Mouse (Mus musculus) midbrain, embryonic 11.5 days (tissue): ENCODE results near the gene Gm49721. TPM values are rescaled to one million over a fixed set of nuclear protein-coding genes. Genes with fewer than 3 reads are reported as not detected.
A peak's percentile ranks its signal among the peaks of the same experiment; 100 is the strongest.
"Not testable (repeated sequence)": the region's sequence is repeated elsewhere in the genome, so short reads cannot be mapped to it uniquely, and the experiment has no call there.

Experiments
- ATAC-seq: fragments of 200-750 bp; cut with Nextera tagmentation; 2 replicates; pipeline ENCODE4 v1.8.0; 2017; ENCODE audit warnings: moderate TSS enrichment, moderate library complexity; ENCODE audit not compliant: low FRiP score
- DNase-seq: peaks from one replicate; pipeline ENCODE4 v3.0.0; 2015; ENCODE audit warnings: low spot score; ENCODE audit errors: missing footprints
- H3K27ac ChIP-seq: fragments of 300-500 bp; sonication (generic); 2 replicates; pipeline ENCODE4 v1.5.1; 2014; ENCODE audit warnings: low read depth, low read length
- H3K27me3 ChIP-seq: fragments of 300-500 bp; sonication (generic); 2 replicates; pipeline ENCODE4 v1.6.1; 2014; ENCODE audit warnings: mild to moderate bottlenecking, low read length, moderate library complexity, mixed read lengths; ENCODE audit not compliant: control insufficient read depth, insufficient read depth
- H3K36me3 ChIP-seq: fragments of 300-500 bp; sonication (generic); 2 replicates; pipeline ENCODE4 v1.6.1; 2014; ENCODE audit warnings: mild to moderate bottlenecking, low read length, moderate library complexity, mixed read lengths; ENCODE audit not compliant: control insufficient read depth, insufficient read depth
- H3K4me1 ChIP-seq: fragments of 300-500 bp; sonication (generic); 2 replicates; pipeline ENCODE4 v1.6.1; 2014; ENCODE audit warnings: low read length; ENCODE audit not compliant: control insufficient read depth, insufficient read depth
- H3K4me2 ChIP-seq: fragments of 300-500 bp; sonication (generic); 2 replicates; pipeline ENCODE4 v1.6.1; 2014; ENCODE audit warnings: mild to moderate bottlenecking, moderate library complexity
- H3K4me3 ChIP-seq: fragments of 300-500 bp; sonication (generic); 2 replicates; pipeline ENCODE4 v1.5.1; 2014; ENCODE audit warnings: low read depth, low read length
- H3K9ac ChIP-seq: fragments of 300-500 bp; sonication (generic); 2 replicates; pipeline ENCODE4 v1.6.1; 2014; ENCODE audit warnings: low read length
- H3K9me3 ChIP-seq: fragments of 300-500 bp; sonication (generic); 2 replicates; pipeline ENCODE4 v1.6.1; 2016; ENCODE audit warnings: low read length; ENCODE audit not compliant: control insufficient read depth
- WGBS: fragments of 180-500 bp; shearing (Covaris S2); extraction: QIAGEN DNeasy Blood & Tissue Kit; methylation state at CpG from one replicate; pipeline ENCODE4 v1.1.7; 2014; 5-methylcytosine and 5-hydroxymethylcytosine counted together
- polyA plus RNA-seq: library from polyadenylated mRNA; unstranded; fragments of >200 nt; fragmentation: Nextera tagmentation; extraction: Ambion mirVana; gene quantifications from 2 replicates; pipeline ENCODE4 v1.2.1, GENCODE M21; 2014

Gene Gm49721
- polyA plus RNA-seq, 1 experiment from 2014 or later = 0.15 TPM

DNA sequence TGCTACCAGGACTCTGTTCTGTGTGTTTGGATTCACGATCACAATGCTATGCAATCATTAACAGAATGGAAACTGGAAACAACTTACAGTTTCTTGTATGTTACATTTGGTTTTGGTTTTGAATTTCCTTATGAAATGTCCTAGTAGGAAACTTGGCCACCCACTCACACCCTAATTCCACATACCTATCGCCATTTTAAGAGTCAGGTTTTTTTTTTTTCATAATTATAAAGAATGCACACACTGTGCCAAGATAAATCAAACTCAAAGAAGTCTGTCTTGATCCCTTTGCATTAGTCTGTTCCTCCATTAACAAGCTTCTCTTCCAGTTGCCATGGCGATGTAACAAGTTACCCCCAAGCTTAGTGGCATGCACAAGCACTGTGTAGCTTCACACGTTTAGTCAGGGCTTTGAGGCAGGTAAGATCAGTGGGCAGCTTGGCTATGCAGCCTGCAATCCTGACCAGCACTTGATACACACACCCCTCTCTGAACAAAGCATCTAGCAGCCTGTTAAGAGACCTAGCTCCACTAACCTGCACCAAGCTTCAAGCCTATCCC is 5.8 kb upstream of the Gm49721 start:
- not testable (repeated sequence) for H3K27ac ChIP-seq, H3K36me3 ChIP-seq, H3K27me3 ChIP-seq, H3K4me1 ChIP-seq, H3K4me2 ChIP-seq, H3K4me3 ChIP-seq, H3K9me3 ChIP-seq, ATAC-seq, DNase-seq, H3K9ac ChIP-seq
- WGBS = 69% methylated on average over 4 of the region's 4 CpGs

GRCm38 (mm10) chr17:6974985-6975384 is 3.7 kb upstream of the Gm49721 start:
- H3K36me3 ChIP-seq, H3K27ac ChIP-seq, H3K4me2 ChIP-seq, ATAC-seq, H3K9me3 ChIP-seq, H3K9ac ChIP-seq, H3K4me3 ChIP-seq, DNase-seq, H3K4me1 ChIP-seq, H3K27me3 ChIP-seq: not testable (repeated sequence)
- 53% methylated on average over 2 of the region's 3 CpGs for WGBS

DNA sequence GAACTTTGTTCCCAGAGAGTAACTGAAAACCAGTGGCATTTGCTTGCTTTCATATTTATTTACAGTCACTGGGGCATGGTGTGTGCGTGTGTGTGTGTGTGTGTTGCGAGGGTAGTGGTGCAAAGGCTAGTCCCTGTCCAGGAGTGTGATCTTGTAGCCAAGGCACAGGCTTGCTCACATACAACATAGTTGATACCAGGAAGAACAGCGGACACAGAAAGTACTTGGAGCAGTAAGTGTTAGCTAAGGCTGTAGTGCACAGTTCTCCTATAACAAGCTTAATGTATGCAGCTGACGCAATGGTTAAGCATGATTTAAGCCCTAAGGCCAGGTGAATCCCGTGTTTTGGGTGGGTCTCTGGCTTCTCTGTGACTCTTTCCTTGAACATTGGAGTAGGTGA is 676 bp downstream of the Gm49721 start:
- Histone ChIP-seq H3K4me3 (peak overlapping the region; percentile 43), H3K4me2 (peak overlapping the region; percentile 45), H3K9ac (peak overlapping the region; percentile 69; the same call in 1 of the 2 replicates)
- ATAC-seq (peak; percentile 12; the same call in 1 of the 2 replicates), DNase-seq (peak; percentile 86)
- WGBS = 33% methylated on average over 4 of the region's 5 CpGs
- not testable (repeated sequence) for H3K27me3 ChIP-seq, H3K36me3 ChIP-seq, H3K27ac ChIP-seq, H3K4me1 ChIP-seq, H3K9me3 ChIP-seq

DNA sequence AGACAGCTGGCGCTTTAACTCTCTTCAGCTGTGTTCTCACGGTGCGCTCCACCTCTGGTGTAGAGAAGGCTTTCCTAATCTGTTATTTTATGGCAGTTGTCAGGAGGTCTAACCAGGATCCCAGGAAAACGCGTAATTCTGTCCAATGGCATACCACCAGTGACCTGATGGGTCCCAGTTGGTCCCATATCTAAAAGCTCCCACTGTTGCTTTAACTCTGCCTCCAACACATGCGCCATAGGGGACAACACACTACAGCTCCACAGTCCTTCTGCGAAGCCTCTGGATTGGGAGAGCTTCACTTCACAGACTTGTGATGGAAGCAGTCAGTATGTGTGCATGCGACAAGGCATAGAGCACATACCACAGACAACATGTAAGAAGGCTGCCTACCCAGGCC is 1.4 kb downstream of the Gm49721 start:
- not testable (repeated sequence) for ATAC-seq, H3K4me3 ChIP-seq, H3K36me3 ChIP-seq, H3K27me3 ChIP-seq, H3K4me1 ChIP-seq, H3K27ac ChIP-seq, H3K9ac ChIP-seq, H3K9me3 ChIP-seq, H3K4me2 ChIP-seq
- WGBS = 88% methylated on average over 5 of the region's 8 CpGs
- peak; percentile 70 for DNase-seq

GRCm38 (mm10) chr17:6986118-6986517 is 7.4 kb downstream of the Gm49721 start:
- not testable (repeated sequence) for H3K36me3 ChIP-seq, DNase-seq, H3K9me3 ChIP-seq, H3K4me3 ChIP-seq, H3K27me3 ChIP-seq, H3K9ac ChIP-seq, ATAC-seq, H3K4me1 ChIP-seq, H3K27ac ChIP-seq, H3K4me2 ChIP-seq
- WGBS = 92% methylated on average over 1 of the region's 1 CpGs

GRCm38 (mm10) chr17:6995504-6995903 is 16.8 kb downstream of the Gm49721 start:
- not testable (repeated sequence) for H3K36me3 ChIP-seq, H3K27me3 ChIP-seq, H3K4me2 ChIP-seq, DNase-seq, H3K4me1 ChIP-seq, H3K27ac ChIP-seq, ATAC-seq, H3K9ac ChIP-seq, H3K4me3 ChIP-seq, H3K9me3 ChIP-seq
- WGBS = no CpG with 5 or more reads among the region's 6 CpGs

- H3K27me3 ChIP-seq, H3K36me3 ChIP-seq, H3K27ac ChIP-seq, ATAC-seq, H3K4me1 ChIP-seq, H3K4me2 ChIP-seq, H3K9me3 ChIP-seq, H3K9ac ChIP-seq, H3K4me3 ChIP-seq: not testable (repeated sequence)
- peak; percentile 77 for DNase-seq
- 88% methylated on average over 8 of the region's 8 CpGs for WGBS
Measured at GRCm38 (mm10) chr17:6996826-6997225, 18.1 kb downstream of the Gm49721 start.

DNA sequence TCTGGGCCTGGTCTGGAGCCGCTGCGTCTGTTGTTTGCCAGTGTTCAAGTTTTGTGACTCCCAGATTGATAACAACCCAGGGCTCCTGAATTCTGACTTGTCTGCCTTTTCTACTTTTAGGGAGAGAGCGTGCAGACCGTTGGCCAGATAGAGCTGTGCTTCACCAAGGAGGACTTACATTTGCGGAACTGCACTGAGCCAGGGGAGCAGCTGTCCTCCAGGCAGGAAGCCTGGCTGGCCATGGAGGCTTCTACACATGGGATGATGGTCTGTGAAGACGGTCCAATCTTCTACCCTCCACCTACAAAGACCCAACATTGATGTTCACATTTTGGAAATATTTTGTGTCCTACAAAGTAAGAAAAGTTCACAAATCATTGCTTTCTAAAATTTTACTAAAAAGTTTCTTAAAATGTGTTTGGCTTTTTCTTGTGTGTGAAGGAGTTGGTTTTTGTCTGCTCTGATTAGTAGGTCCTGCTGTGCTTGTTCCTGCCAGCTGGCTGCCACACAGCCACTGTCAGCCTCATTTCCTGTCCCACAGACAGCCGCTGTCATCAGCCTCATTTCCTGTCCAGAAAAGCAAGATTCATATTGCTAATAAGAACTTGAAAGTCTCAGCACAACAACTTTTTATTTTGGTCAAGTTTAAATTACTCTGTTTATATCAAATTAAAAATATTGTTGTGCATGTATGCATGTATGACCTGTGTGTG is 19.2 kb downstream of the Gm49721 start:
- H3K9ac ChIP-seq, ATAC-seq, DNase-seq, H3K4me1 ChIP-seq, H3K27ac ChIP-seq, H3K4me3 ChIP-seq, H3K9me3 ChIP-seq, H3K27me3 ChIP-seq, H3K4me2 ChIP-seq, H3K36me3 ChIP-seq: not testable (repeated sequence)
- no CpG with 5 or more reads among the region's 7 CpGs for WGBS

GRCm38 (mm10) chr17:7001790-7002585 is 23.3 kb downstream of the Gm49721 start:
- H3K9me3 ChIP-seq, DNase-seq, ATAC-seq, H3K4me2 ChIP-seq, H3K4me3 ChIP-seq, H3K27ac ChIP-seq, H3K27me3 ChIP-seq, H3K36me3 ChIP-seq, H3K9ac ChIP-seq, H3K4me1 ChIP-seq: not testable (repeated sequence)
- WGBS = 90% methylated on average over 8 of the region's 12 CpGs
